Mouse (Mus musculus) skeletal muscle tissue, adult 2 months (tissue): ENCODE results near the gene Vamp5.

Source experiments
- DNase-seq: peaks from one replicate; pipeline ENCODE4 v3.0.0-alpha.2; 2012; ENCODE audit warnings: low read depth, low spot score

The Vamp5 gene

GRCm38 (mm10) chr6:72389941-72390771 lies 9.9 kb upstream of the Vamp5 start, which contains the start of gene Vamp8:
Gene Vamp8 (minus strand): TSS chr6:72390703.
- peak; percentile 90 for DNase-seq

- peak; percentile 36 for DNase-seq
These were observed 9.2 kb upstream of the Vamp5 start for GRCm38 (mm10) chr6:72389471-72389940.

GRCm38 (mm10) chr6:72388791-72389329 lies 8.6 kb upstream of the Vamp5 start:
- DNase-seq: no peak

GRCm38 (mm10) chr6:72388266-72388665 lies 8.0 kb upstream of the Vamp5 start:
- no peak for DNase-seq

GRCm38 (mm10) chr6:72387816-72388215 lies 7.5 kb upstream of the Vamp5 start:
- DNase-seq: no peak

GRCm38 (mm10) chr6:72386561-72386960 lies 6.3 kb upstream of the Vamp5 start:
- no peak for DNase-seq

- no peak for DNase-seq
These were observed 5.0 kb upstream of the Vamp5 start for GRCm38 (mm10) chr6:72385258-72385657.

GRCm38 (mm10) chr6:72383952-72384351 lies 3.7 kb upstream of the Vamp5 start:
- no peak for DNase-seq

- DNase-seq: no peak
These were observed 3.0 kb upstream of the Vamp5 start for GRCm38 (mm10) chr6:72383142-72383820.

GRCm38 (mm10) chr6:72382494-72382893 lies 2.2 kb upstream of the Vamp5 start:
- DNase-seq: no peak

- peak; percentile 75 for DNase-seq
These were observed 714 bp downstream of the Vamp5 start for GRCm38 (mm10) chr6:72379377-72380130.

- no peak for DNase-seq
These were observed 1.6 kb downstream of the Vamp5 start for GRCm38 (mm10) chr6:72378510-72379234.

GRCm38 (mm10) chr6:72374820-72375563 lies 5.3 kb downstream of the Vamp5 start:
- no peak for DNase-seq

GRCm38 (mm10) chr6:72374206-72374605 lies 6.1 kb downstream of the Vamp5 start:
- DNase-seq: no peak

- DNase-seq: no peak
These were observed 7.1 kb downstream of the Vamp5 start for GRCm38 (mm10) chr6:72373184-72373583.

GRCm38 (mm10) chr6:72371571-72371970 lies 8.7 kb downstream of the Vamp5 start:
- DNase-seq: no peak

- no peak for DNase-seq
These were observed 9.1 kb downstream of the Vamp5 start for GRCm38 (mm10) chr6:72371147-72371546.

GRCm38 (mm10) chr6:72370091-72370490 lies 10.2 kb downstream of the Vamp5 start:
- DNase-seq: no peak

GRCm38 (mm10) chr6:72369557-72369956 lies 10.7 kb downstream of the Vamp5 start:
- DNase-seq: no peak

- no peak for DNase-seq
These were observed 12.8 kb downstream of the Vamp5 start for GRCm38 (mm10) chr6:72367460-72367974.
